Mouse (Mus musculus) liver, postnatal 0 days (tissue): Measurements from ENCODE around the gene Lst1.

Experiments used
- CTCF ChIP-seq: sonication (generic); IDR thresholded peaks from 2 replicates; pipeline ENCODE4 v1.5.1; 2016; ENCODE audit warnings: antibody characterized with exemption, low read depth
- EP300 ChIP-seq: IDR thresholded peaks from 2 replicates; pipeline ENCODE4 v1.6.1; 2016; ENCODE audit warnings: antibody characterized with exemption, low read depth, mild to moderate bottlenecking

GRCm38 (mm10) chr17:35196321-35196641, 8.0 kb upstream of the Lst1 start:
- TF ChIP-seq CTCF (no peak), EP300 (no peak)
